Mouse (Mus musculus) stomach, postnatal 0 days (tissue): ENCODE measurements at regions not wholly inside any gene's neighbourhood (a gene's known extent, or its start where the extent isn't known, plus 50 kb on each side); places are given as distances from the start of the nearest gene placed in this dataset.

ENCODE experiments used
- CTCF ChIP-seq: IDR thresholded peaks from 2 replicates; pipeline ENCODE4 v1.5.1; 2016; ENCODE audit warnings: antibody characterized with exemption, low read depth, mild to moderate bottlenecking, moderate library complexity
- EP300 ChIP-seq: optimal IDR thresholded peaks from 2 replicates; pipeline ENCODE3; 2016; ENCODE audit warnings: antibody characterized with exemption

DNA sequence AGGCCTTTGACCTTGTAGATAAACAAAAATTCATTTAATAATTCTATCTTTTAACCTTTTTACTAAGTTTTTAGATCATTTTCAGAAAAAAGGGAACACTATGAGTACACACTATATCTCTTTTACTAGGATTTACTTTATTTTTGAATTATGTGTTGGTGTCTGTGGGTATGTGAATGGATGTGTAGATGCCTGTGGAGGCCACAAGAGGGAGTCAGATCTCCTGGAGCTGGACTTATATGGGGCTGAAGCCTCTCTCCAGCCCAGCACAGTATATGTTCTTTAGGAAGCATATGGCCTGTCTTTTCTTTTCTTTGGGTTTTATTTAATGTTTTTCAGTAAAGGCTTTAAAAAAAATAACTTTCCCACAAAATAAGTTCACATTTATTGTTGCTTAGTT is 162.0 kb downstream of the Kif26a start:
- TF ChIP-seq CTCF (peak; percentile 41), EP300 (no peak)
